Mouse (Mus musculus) hindbrain, embryonic 13.5 days (tissue): ENCODE measurements around the gene Tnip1. TPM values are rescaled to one million over a fixed set of nuclear protein-coding genes. Genes with fewer than 3 reads are reported as not detected.

Experiments used
- ATAC-seq: fragments of 200-750 bp; cut with Nextera tagmentation; 2 replicates; pipeline ENCODE4 v1.8.0; 2017; ENCODE audit warnings: moderate TSS enrichment; ENCODE audit not compliant: low FRiP score
- H3K27ac ChIP-seq: fragments of 300-500 bp; sonication (generic); 2 replicates; pipeline ENCODE4 v1.5.1; 2015; ENCODE audit warnings: inconsistent platforms, mild to moderate bottlenecking, moderate library complexity
- H3K27me3 ChIP-seq: fragments of 300-500 bp; sonication (generic); 2 replicates; pipeline ENCODE4 v1.6.1; 2015; ENCODE audit warnings: mild to moderate bottlenecking, inconsistent platforms
- H3K36me3 ChIP-seq: fragments of 300-500 bp; sonication (generic); 2 replicates; pipeline ENCODE4 v1.6.1; 2015; ENCODE audit warnings: mild to moderate bottlenecking, inconsistent platforms
- H3K4me1 ChIP-seq: fragments of 300-500 bp; sonication (generic); replicated peaks from 2 replicates; pipeline ENCODE4 v1.6.1; 2015; ENCODE audit warnings: inconsistent platforms
- H3K4me2 ChIP-seq: fragments of 300-500 bp; sonication (generic); 2 replicates; pipeline ENCODE4 v1.6.1; 2015; ENCODE audit warnings: inconsistent platforms, mild to moderate bottlenecking, moderate library complexity
- H3K4me3 ChIP-seq: fragments of 300-500 bp; sonication (generic); 2 replicates; pipeline ENCODE4 v1.5.1; 2015; ENCODE audit warnings: mild to moderate bottlenecking, inconsistent platforms
- H3K9ac ChIP-seq: fragments of 300-500 bp; sonication (generic); 2 replicates; pipeline ENCODE4 v1.6.1; 2015; ENCODE audit warnings: mild to moderate bottlenecking, inconsistent platforms
- H3K9me3 ChIP-seq: fragments of 300-500 bp; sonication (generic); 2 replicates; pipeline ENCODE4 v1.6.1; 2016; ENCODE audit warnings: inconsistent platforms
- WGBS: fragments of 180-500 bp; shearing (Covaris S2); methylation state at CpG from one replicate; pipeline ENCODE4 v1.1.7; 2015; 5-methylcytosine and 5-hydroxymethylcytosine counted together
- polyA plus RNA-seq: library from polyadenylated mRNA; unstranded; fragments of >200 nt; fragmentation: Nextera tagmentation; extraction: Ambion mirVana; gene quantifications from 2 replicates; pipeline ENCODE4 v1.2.1, GENCODE M21; 2015

Gene Tnip1
- polyA plus RNA-seq, 1 experiment from 2014 or later, result 19.3 TPM

- H3K27ac ChIP-seq, result no peak overlapping the region
- no peaks in the 10 kb centered on the region for H3K36me3 ChIP-seq
- H3K27me3 ChIP-seq, result peaks cover 5% of the 10 kb centered on the region; the same call in 1 of the 2 replicates
- H3K4me3 ChIP-seq, result no peak overlapping the region
- no peaks in the 10 kb centered on the region for H3K9me3 ChIP-seq
- H3K9ac ChIP-seq, result no peak overlapping the region
- WGBS, result 0% methylated on average over 2 of the region's 2 CpGs
- H3K4me1 ChIP-seq, result peaks cover 6% of the 10 kb centered on the region; the same call in 1 of the 2 replicates
- no peak for ATAC-seq
- H3K4me2 ChIP-seq, result no peak overlapping the region
Measured at GRCm38 (mm10) chr11:54881051-54881474, 81.7 kb downstream of the Tnip1 start.

GRCm38 (mm10) chr11:54879922-54880321 lies 82.8 kb downstream of the Tnip1 start:
- H3K27ac ChIP-seq, result no peak overlapping the region
- WGBS, result 84% methylated on average over 10 of the region's 10 CpGs

GRCm38 (mm10) chr11:54879434-54879833 lies 83.3 kb downstream of the Tnip1 start:
- peaks cover 5% of the 10 kb centered on the region for H3K36me3 ChIP-seq
- no peak overlapping the region for H3K9ac ChIP-seq
- no peak overlapping the region for H3K4me3 ChIP-seq
- H3K4me1 ChIP-seq, result peaks cover 6% of the 10 kb centered on the region; the same call in 1 of the 2 replicates
- H3K4me2 ChIP-seq, result no peak overlapping the region
- ATAC-seq, result no peak
- no peak overlapping the region for H3K27ac ChIP-seq
- no peaks in the 10 kb centered on the region for H3K27me3 ChIP-seq
- WGBS, result 39% methylated on average over 4 of the region's 4 CpGs
- no peaks in the 10 kb centered on the region for H3K9me3 ChIP-seq

More at GRCm38 (mm10) chr11:54879922-54880321, 82.8 kb downstream of the Tnip1 start:
- Histone ChIP-seq H3K9ac (no peak overlapping the region), H3K4me3 (no peak overlapping the region), H3K4me2 (no peak overlapping the region), H3K4me1 (peaks cover 6% of the 10 kb centered on the region; the same call in 1 of the 2 replicates), H3K36me3 (0 out of 2 replicates have a peak, but pooled peaks cover 2% of the 10 kb centered on the region), H3K27me3 (no peaks in the 10 kb centered on the region), H3K9me3 (no peaks in the 10 kb centered on the region)
- ATAC-seq, result no peak

- Histone ChIP-seq H3K36me3 (peaks cover 11% of the 10 kb centered on the region), H3K9me3 (no peaks in the 10 kb centered on the region), H3K4me3 (no peak overlapping the region), H3K27ac (no peak overlapping the region), H3K4me2 (no peak overlapping the region), H3K27me3 (no peaks in the 10 kb centered on the region), H3K4me1 (peaks cover 6% of the 10 kb centered on the region; the same call in 1 of the 2 replicates), H3K9ac (no peak overlapping the region)
- 78% methylated on average over 6 of the region's 6 CpGs for WGBS
- no peak for ATAC-seq
Measured at GRCm38 (mm10) chr11:54878893-54879292, 83.8 kb downstream of the Tnip1 start.

GRCm38 (mm10) chr11:54876031-54876430 lies 86.7 kb downstream of the Tnip1 start:
- no peak overlapping the region for H3K27ac ChIP-seq
- H3K27me3 ChIP-seq, result no peaks in the 10 kb centered on the region
- no peak overlapping the region for H3K4me3 ChIP-seq
- no peaks in the 10 kb centered on the region for H3K9me3 ChIP-seq
- no peak for ATAC-seq
- peaks cover 2% of the 10 kb centered on the region; the same call in 1 of the 2 replicates for H3K4me1 ChIP-seq
- no peak overlapping the region for H3K9ac ChIP-seq
- peaks cover 38% of the 10 kb centered on the region for H3K36me3 ChIP-seq
- 87% methylated on average over 5 of the region's 5 CpGs for WGBS
- H3K4me2 ChIP-seq, result no peak overlapping the region

- WGBS, result 75% methylated on average over 7 of the region's 7 CpGs
- H3K36me3 ChIP-seq, result peaks cover 58% of the 10 kb centered on the region
Measured at GRCm38 (mm10) chr11:54871831-54872537, 90.7 kb downstream of the Tnip1 start.

GRCm38 (mm10) chr11:54869318-54869717 lies 93.4 kb downstream of the Tnip1 start:
- ATAC-seq, result no peak
- H3K4me2 ChIP-seq, result peak overlapping the region; percentile 77; the same call in 1 of the 2 replicates

More at GRCm38 (mm10) chr11:54871831-54872537, 90.7 kb downstream of the Tnip1 start:
- H3K4me1 ChIP-seq, result peaks cover 31% of the 10 kb centered on the region
- H3K9ac ChIP-seq, result no peak overlapping the region
- no peak overlapping the region for H3K27ac ChIP-seq
- H3K9me3 ChIP-seq, result no peaks in the 10 kb centered on the region
- H3K4me3 ChIP-seq, result no peak overlapping the region
- no peaks in the 10 kb centered on the region for H3K27me3 ChIP-seq
- H3K4me2 ChIP-seq, result no peak overlapping the region
- ATAC-seq, result no peak

GRCm38 (mm10) chr11:54868445-54868844 lies 94.3 kb downstream of the Tnip1 start:
- Histone ChIP-seq H3K9ac (peak overlapping the region; percentile 39; the same call in 1 of the 2 replicates), H3K4me1 (peaks cover 38% of the 10 kb centered on the region), H3K36me3 (peaks cover 42% of the 10 kb centered on the region), H3K4me2 (peak overlapping the region; percentile 77), H3K27ac (no peak overlapping the region), H3K4me3 (peak overlapping the region; percentile 89), H3K9me3 (no peaks in the 10 kb centered on the region), H3K27me3 (no peaks in the 10 kb centered on the region)
- 86% methylated on average over 2 of the region's 2 CpGs for WGBS
- ATAC-seq, result no peak

More at GRCm38 (mm10) chr11:54869318-54869717, 93.4 kb downstream of the Tnip1 start:
- H3K36me3 ChIP-seq, result peaks cover 51% of the 10 kb centered on the region
- H3K4me1 ChIP-seq, result peaks cover 38% of the 10 kb centered on the region
- no peaks in the 10 kb centered on the region for H3K9me3 ChIP-seq
- 77% methylated on average over 3 of the region's 3 CpGs for WGBS
- no peak overlapping the region for H3K4me3 ChIP-seq
- no peaks in the 10 kb centered on the region for H3K27me3 ChIP-seq
- H3K9ac ChIP-seq, result 0 out of 2 replicates have a peak overlapping the region, but pooled peaks have one; percentile 10
- H3K27ac ChIP-seq, result no peak overlapping the region

GRCm38 (mm10) chr11:54867903-54868434 lies 94.7 kb downstream of the Tnip1 start:
- 90% methylated on average over 3 of the region's 3 CpGs for WGBS
- Histone ChIP-seq H3K4me2 (peak overlapping the region; percentile 77), H3K36me3 (peaks cover 38% of the 10 kb centered on the region), H3K4me1 (peaks cover 38% of the 10 kb centered on the region), H3K27me3 (no peaks in the 10 kb centered on the region), H3K9ac (peak overlapping the region; percentile 97), H3K9me3 (no peaks in the 10 kb centered on the region), H3K27ac (no peak overlapping the region), H3K4me3 (peak overlapping the region; percentile 89)
- ATAC-seq, result no peak

- H3K9me3 ChIP-seq, result no peaks in the 10 kb centered on the region
- peak overlapping the region; percentile 92 for H3K27ac ChIP-seq
- peaks cover 40% of the 10 kb centered on the region for H3K4me1 ChIP-seq
- peaks cover 30% of the 10 kb centered on the region for H3K36me3 ChIP-seq
- WGBS, result 2% methylated on average over 5 of the region's 5 CpGs
- H3K27me3 ChIP-seq, result no peaks in the 10 kb centered on the region
- H3K4me3 ChIP-seq, result peak overlapping the region; percentile 89
- 0 out of 2 replicates have a peak, but pooled peaks have one; percentile 21 for ATAC-seq
- H3K4me2 ChIP-seq, result peak overlapping the region; percentile 77
- H3K9ac ChIP-seq, result peak overlapping the region; percentile 97
Measured at GRCm38 (mm10) chr11:54867049-54867385, 95.7 kb downstream of the Tnip1 start.

GRCm38 (mm10) chr11:54866119-54867048 lies 96.3 kb downstream of the Tnip1 start, which contains the start of gene Hint1:
Gene Hint1, plus strand, starts transcription at chr11:54866383.
- Histone ChIP-seq H3K9me3 (no peaks in the 10 kb centered on the region), H3K4me3 (peak within 1 kb of the TSS; percentile 89), H3K4me2 (peak within 1 kb of the TSS; percentile 77), H3K4me1 (peaks cover 42% of the 10 kb centered on the region), H3K27me3 (no peaks in the 10 kb centered on the region), H3K27ac (peak within 1 kb of the TSS; percentile 92), H3K36me3 (peaks cover 23% of the 10 kb centered on the region), H3K9ac (peak within 1 kb of the TSS; percentile 97)
- ATAC-seq, result peak; percentile 81
- WGBS, result under 1% methylated on average over 71 of the region's 107 CpGs
